Mouse (Mus musculus) G1E (cell line): ENCODE data around the gene Fam78b.

Experiments used
- CTCF ChIP-seq: IDR thresholded peaks from 2 replicates; pipeline ENCODE4 v1.5.1; 2012; ENCODE audit warnings: low read depth, low read length, inconsistent platforms, mixed read lengths
- GATA1 ChIP-seq: IDR thresholded peaks from 2 replicates; pipeline ENCODE4 v1.6.1; 2012; ENCODE audit warnings: borderline replicate concordance, low read length, inconsistent platforms, mixed read lengths
- GATA2 ChIP-seq: IDR thresholded peaks from 2 replicates; pipeline ENCODE4 v1.6.1; 2012; ENCODE audit warnings: low read depth, low read length, inconsistent platforms, borderline replicate concordance
- POLR2AphosphoS5 ChIP-seq: IDR thresholded peaks from 2 replicates; pipeline ENCODE4 v1.6.1; 2012; ENCODE audit warnings: low read depth, low read length, inconsistent platforms; ENCODE audit not compliant: insufficient replicate concordance
- TAL1 ChIP-seq: conservative IDR thresholded peaks from 2 replicates; pipeline ENCODE4 v1.6.1; 2012; ENCODE audit warnings: low read depth, low read length, inconsistent platforms, mixed read lengths

- TF ChIP-seq TAL1 (no peak), CTCF (no peak), POLR2AphosphoS5 (no peak), GATA1 (no peak), GATA2 (no peak)
Measured at GRCm38 (mm10) chr1:167079476-167079875, 78.3 kb downstream of the Fam78b start.
